Mouse (Mus musculus): ENCODE measurements around the gene Calhm4. TPM values are rescaled to one million over a fixed set of nuclear protein-coding genes. Genes with fewer than 3 reads are reported as not detected.
A peak's percentile ranks its signal among the peaks of the same experiment; 100 is the strongest.

Calhm4 gene
- polyA plus RNA-seq, 1 experiment: not detected

GRCm38 (mm10) chr10:34070999-34071492 lies 26.9 kb upstream of the Calhm4 start:
- no peak for TF ChIP-seq CTCF (IDR thresholded peaks at IDR 0.05; ENCODE audit: control insufficient read depth, insufficient read depth, low read length)
- no peak for TF ChIP-seq POLR2A (IDR thresholded peaks at IDR 0.05; ENCODE audit: borderline replicate concordance, control insufficient read depth, low read depth, low read length)
- WGBS: 75% methylated on average over 5 of the region's 5 CpGs
- H3K27ac ChIP-seq (ENCODE audit: control insufficient read depth, insufficient read depth, low read depth, low read length, poor library complexity): no peak overlapping the region
- H3K4me1 ChIP-seq (ENCODE audit: control insufficient read depth, insufficient read depth, low read length): no peaks in the 10 kb centered on the region
- H3K4me3 ChIP-seq (replicated peaks; ENCODE audit: control insufficient read depth, low read depth, low read length): no peak overlapping the region

- no peaks in the 10 kb centered on the region for H3K4me1 ChIP-seq (ENCODE audit: control insufficient read depth, insufficient read depth, low read length)
- H3K4me3 ChIP-seq (replicated peaks; ENCODE audit: control insufficient read depth, low read depth, low read length): no peak overlapping the region
- H3K27ac ChIP-seq (ENCODE audit: control insufficient read depth, insufficient read depth, low read depth, low read length, poor library complexity): no peak overlapping the region
- 68% methylated on average over 1 of the region's 1 CpGs for WGBS
- no peak for TF ChIP-seq POLR2A (IDR thresholded peaks at IDR 0.05; ENCODE audit: borderline replicate concordance, control insufficient read depth, low read depth, low read length)
- no peak for TF ChIP-seq CTCF (IDR thresholded peaks at IDR 0.05; ENCODE audit: control insufficient read depth, insufficient read depth, low read length)
Measured at GRCm38 (mm10) chr10:34069606-34070005, 25.5 kb upstream of the Calhm4 start.

- H3K4me3 ChIP-seq (replicated peaks; ENCODE audit: control insufficient read depth, low read depth, low read length): no peak overlapping the region
- no peaks in the 10 kb centered on the region for H3K4me1 ChIP-seq (ENCODE audit: control insufficient read depth, insufficient read depth, low read length)
- TF ChIP-seq CTCF (IDR thresholded peaks at IDR 0.05; ENCODE audit: control insufficient read depth, insufficient read depth, low read length) (no peak), POLR2A (IDR thresholded peaks at IDR 0.05; ENCODE audit: borderline replicate concordance, control insufficient read depth, low read depth, low read length) (no peak)
- no peak overlapping the region for H3K27ac ChIP-seq (ENCODE audit: control insufficient read depth, insufficient read depth, low read depth, low read length, poor library complexity)
- 78% methylated on average over 3 of the region's 3 CpGs for WGBS
Measured at GRCm38 (mm10) chr10:34066591-34066990, 22.5 kb upstream of the Calhm4 start.

- no peak for TF ChIP-seq CTCF (IDR thresholded peaks at IDR 0.05; ENCODE audit: control insufficient read depth, insufficient read depth, low read length)
- no peak for TF ChIP-seq POLR2A (IDR thresholded peaks at IDR 0.05; ENCODE audit: borderline replicate concordance, control insufficient read depth, low read depth, low read length)
- WGBS: 53% methylated on average over 2 of the region's 2 CpGs
- no peak overlapping the region for H3K4me3 ChIP-seq (replicated peaks; ENCODE audit: control insufficient read depth, low read depth, low read length)
- H3K27ac ChIP-seq (ENCODE audit: control insufficient read depth, insufficient read depth, low read depth, low read length, poor library complexity): no peak overlapping the region
- no peaks in the 10 kb centered on the region for H3K4me1 ChIP-seq (ENCODE audit: control insufficient read depth, insufficient read depth, low read length)
Measured at GRCm38 (mm10) chr10:34053987-34054386, 9.9 kb upstream of the Calhm4 start.

GRCm38 (mm10) chr10:34037401-34037800 lies 6.7 kb downstream of the Calhm4 start, which contains the start of gene Trappc3l:
TSS of gene Trappc3l (plus strand) at chr10:34037597.
- Histone ChIP-seq H3K27ac (ENCODE audit: control insufficient read depth, insufficient read depth, low read depth, low read length, poor library complexity) (no peak within 1 kb of the TSS), H3K4me1 (ENCODE audit: control insufficient read depth, insufficient read depth, low read length) (no peaks in the 10 kb centered on the region), H3K4me3 (replicated peaks; ENCODE audit: control insufficient read depth, low read depth, low read length) (no peak within 1 kb of the TSS)
- TF ChIP-seq CTCF (IDR thresholded peaks at IDR 0.05; ENCODE audit: control insufficient read depth, insufficient read depth, low read length) (no peak), POLR2A (IDR thresholded peaks at IDR 0.05; ENCODE audit: borderline replicate concordance, control insufficient read depth, low read depth, low read length) (no peak)
- 73% methylated on average over 3 of the region's 3 CpGs for WGBS

- Histone ChIP-seq H3K4me3 (replicated peaks; ENCODE audit: control insufficient read depth, low read depth, low read length) (no peak overlapping the region), H3K27ac (ENCODE audit: control insufficient read depth, insufficient read depth, low read depth, low read length, poor library complexity) (no peak overlapping the region), H3K4me1 (ENCODE audit: control insufficient read depth, insufficient read depth, low read length) (no peaks in the 10 kb centered on the region)
- WGBS: 16% methylated on average over 5 of the region's 5 CpGs
- TF ChIP-seq POLR2A (IDR thresholded peaks at IDR 0.05; ENCODE audit: borderline replicate concordance, control insufficient read depth, low read depth, low read length) (no peak), CTCF (IDR thresholded peaks at IDR 0.05; ENCODE audit: control insufficient read depth, insufficient read depth, low read length) (0 out of 2 replicates have a peak, but pooled peaks have one; percentile 16)
Measured at GRCm38 (mm10) chr10:34036587-34036986, 7.5 kb downstream of the Calhm4 start.

DNA sequence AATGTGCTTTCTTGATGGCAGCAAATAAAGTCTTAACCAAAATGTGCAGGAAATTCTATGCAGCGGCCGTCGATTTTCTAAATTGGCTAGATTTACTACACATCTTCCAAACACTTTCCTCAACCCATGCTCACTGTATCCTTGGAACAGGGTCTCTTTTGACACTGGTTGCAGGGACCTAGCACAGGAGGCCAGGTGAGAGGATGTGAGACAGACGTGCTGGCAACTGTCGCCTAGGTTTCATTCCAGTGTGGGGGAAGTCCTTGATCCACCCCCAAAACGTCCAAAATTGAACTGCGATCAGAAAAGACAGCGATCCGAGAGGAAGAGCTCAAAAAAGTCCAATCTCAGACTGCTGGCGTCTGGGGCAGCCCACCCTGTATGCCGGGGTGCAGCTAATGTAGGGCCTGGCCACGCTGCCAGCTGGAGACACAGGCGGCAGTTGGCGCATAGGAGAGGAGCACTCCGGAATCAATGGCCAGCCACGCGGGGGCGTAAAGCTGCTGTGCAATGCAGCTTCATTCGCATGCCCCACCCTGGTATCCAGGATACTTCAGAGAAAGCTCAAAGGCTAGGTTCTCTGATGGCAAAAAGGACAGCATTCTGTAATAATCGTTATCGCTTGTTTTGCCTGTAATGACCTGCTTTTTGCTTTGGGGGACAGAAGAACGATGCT lies 10.3 kb downstream of the Calhm4 start:
- no peak for TF ChIP-seq POLR2A (IDR thresholded peaks at IDR 0.05; ENCODE audit: borderline replicate concordance, control insufficient read depth, low read depth, low read length)
- TF ChIP-seq CTCF (IDR thresholded peaks at IDR 0.05; ENCODE audit: control insufficient read depth, insufficient read depth, low read length): peak; percentile 67
- H3K4me1 ChIP-seq (ENCODE audit: control insufficient read depth, insufficient read depth, low read length): no peaks in the 10 kb centered on the region
- H3K27ac ChIP-seq (ENCODE audit: control insufficient read depth, insufficient read depth, low read depth, low read length, poor library complexity): no peak overlapping the region
- 20% methylated on average over 22 of the region's 22 CpGs for WGBS
- H3K4me3 ChIP-seq (replicated peaks; ENCODE audit: control insufficient read depth, low read depth, low read length): no peak overlapping the region

- 25% methylated on average over 5 of the region's 5 CpGs for WGBS
- no peaks in the 10 kb centered on the region for H3K4me1 ChIP-seq (ENCODE audit: control insufficient read depth, insufficient read depth, low read length)
- no peak overlapping the region for H3K4me3 ChIP-seq (replicated peaks; ENCODE audit: control insufficient read depth, low read depth, low read length)
- TF ChIP-seq POLR2A (IDR thresholded peaks at IDR 0.05; ENCODE audit: borderline replicate concordance, control insufficient read depth, low read depth, low read length) (no peak), CTCF (IDR thresholded peaks at IDR 0.05; ENCODE audit: control insufficient read depth, insufficient read depth, low read length) (no peak)
- no peak overlapping the region for H3K27ac ChIP-seq (ENCODE audit: control insufficient read depth, insufficient read depth, low read depth, low read length, poor library complexity)
Measured at GRCm38 (mm10) chr10:34030322-34030721, 13.8 kb downstream of the Calhm4 start.

All from bone marrow, adult 2 months (tissue).